Comparison of ENCODE assay signal across 10 mouse cellular contexts in the genomic region with DNA sequence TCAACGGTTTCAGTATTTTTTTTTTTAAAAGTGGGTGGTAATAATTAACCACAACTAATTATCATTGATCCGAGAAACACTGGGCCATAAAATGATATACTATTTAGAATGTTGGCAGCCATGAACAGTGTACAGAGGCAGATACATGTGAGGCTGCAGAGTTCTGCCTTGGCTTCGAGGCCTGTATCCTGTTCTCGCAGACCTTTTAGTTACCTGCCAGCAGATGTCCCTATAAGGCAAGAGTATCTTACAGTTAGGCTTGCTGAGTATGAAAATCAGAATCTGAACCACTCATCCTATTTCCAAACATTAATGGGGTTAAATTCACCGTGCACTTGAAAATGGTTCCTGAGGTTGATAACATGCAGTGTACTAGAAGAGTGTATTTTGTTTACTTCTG. TPM values are rescaled to one million over a fixed set of nuclear protein-coding genes. Genes with fewer than 3 reads are reported as not detected.
DNase-seq lines count a peak whose midpoint lies in the region; ATAC-seq lines count a peak whose summit lies in the region.
"Had no signal": no experiment of that assay in that cellular context is flagged by ENCODE, and none has a peak within 500 bp of the region (broad histone marks: within the 10 kb centered on the region; RNA-seq: fewer than 3 reads in every experiment).

No protein-coding gene starts in this region.

- no peaks in the 10 kb centered on the region for H3K4me1 ChIP-seq in embryonic facial prominence, embryonic 11.5 days (ENCODE audit: control insufficient read depth, insufficient read depth, low read length)
- H3K4me1 ChIP-seq in embryonic facial prominence, embryonic 10.5 days = no peaks in the 10 kb centered on the region
- H3K4me1 ChIP-seq in intestine, embryonic 15.5 days (replicated peaks) = no peaks in the 10 kb centered on the region

- no peaks in the 10 kb centered on the region for H3K36me3 ChIP-seq in embryonic facial prominence, embryonic 11.5 days (replicated peaks; ENCODE audit: control insufficient read depth, insufficient read depth, low read depth, low read length)
- H3K36me3 ChIP-seq in embryonic facial prominence, embryonic 10.5 days (replicated peaks) = no peaks in the 10 kb centered on the region
- H3K36me3 ChIP-seq in intestine, embryonic 15.5 days = no peaks in the 10 kb centered on the region

- H3K4me3 ChIP-seq in embryonic facial prominence, embryonic 11.5 days (ENCODE audit: low read depth, low read length) = no peak overlapping the region
- no peak overlapping the region for H3K4me3 ChIP-seq in embryonic facial prominence, embryonic 10.5 days
- no peak overlapping the region for H3K4me3 ChIP-seq in intestine, embryonic 15.5 days (replicated peaks)

- 71% methylated on average over 5 of the region's 5 CpGs for WGBS in embryonic facial prominence, embryonic 11.5 days
- 79% methylated on average over 5 of the region's 5 CpGs for WGBS in embryonic facial prominence, embryonic 10.5 days
- WGBS in intestine, embryonic 15.5 days = 58% methylated on average over 5 of the region's 5 CpGs

- no peak overlapping the region for H3K4me2 ChIP-seq in embryonic facial prominence, embryonic 11.5 days (ENCODE audit: low read depth, low read length)
- no peak overlapping the region for H3K4me2 ChIP-seq in intestine, embryonic 15.5 days (replicated peaks)

- no peaks in the 10 kb centered on the region for H3K9me3 ChIP-seq in embryonic facial prominence, embryonic 11.5 days (replicated peaks; ENCODE audit: control insufficient read depth, low read length)
- H3K9me3 ChIP-seq in embryonic facial prominence, embryonic 10.5 days = no peaks in the 10 kb centered on the region
- no peaks in the 10 kb centered on the region for H3K9me3 ChIP-seq in intestine, embryonic 15.5 days

- DNase-seq in embryonic facial prominence, embryonic 11.5 days (ENCODE audit: low spot score) = peak; percentile 4
- no peak for DNase-seq in embryonic facial prominence, embryonic 10.5 days (ENCODE audit: low spot score)
- peak; percentile 21 to 25 for DNase-seq in right cerebral cortex, postnatal 10 days (ENCODE audit: low spot score in 2 of 2)
- no peak for DNase-seq in right cerebral cortex, postnatal 14 days
- DNase-seq in spleen, adult 18-20 months = no peak
- no peak for DNase-seq in layer of hippocampus, adult 18-20 months (ENCODE audit: low spot score in 2 of 2)
- no peak for DNase-seq in lung, adult 18-20 months
- DNase-seq: kidney, adult 18-20 months; thymus, adult 18-20 months had no signal

- H3K27ac ChIP-seq in embryonic facial prominence, embryonic 11.5 days (replicated peaks; ENCODE audit: low read depth, low read length) = no peak overlapping the region
- H3K27ac ChIP-seq in embryonic facial prominence, embryonic 10.5 days (replicated peaks) = no peak overlapping the region
- no peak overlapping the region for H3K27ac ChIP-seq in intestine, embryonic 15.5 days

- H3K27me3 ChIP-seq in embryonic facial prominence, embryonic 11.5 days (ENCODE audit: control insufficient read depth, insufficient read depth, low read length) = no peaks in the 10 kb centered on the region
- no peaks in the 10 kb centered on the region for H3K27me3 ChIP-seq in embryonic facial prominence, embryonic 10.5 days (replicated peaks; ENCODE audit: low read depth, poor library complexity, severe bottlenecking)
- no peaks in the 10 kb centered on the region for H3K27me3 ChIP-seq in intestine, embryonic 15.5 days (replicated peaks)

- ATAC-seq in embryonic facial prominence, embryonic 11.5 days (replicated peaks; ENCODE audit: insufficient number of reproducible peaks, low FRiP score, low TSS enrichment, low read depth) = no peak
- ATAC-seq in intestine, embryonic 15.5 days = peak; percentile 31; the same call in 1 of the 2 replicates

- no peak overlapping the region for H3K9ac ChIP-seq in embryonic facial prominence, embryonic 11.5 days (replicated peaks; ENCODE audit: low read length)
- H3K9ac ChIP-seq in intestine, embryonic 15.5 days = no peak overlapping the region

RNA-seq across cellular contexts. Expression of a gene that starts 45.7 kb away (rescaled TPM):
- 9.5 and 9.9 TPM in 2 replicates for polyA plus RNA-seq in embryonic facial prominence, embryonic 11.5 days (2014; fragmentation: Nextera tagmentation; extraction: Ambion mirVana)
- polyA plus RNA-seq in embryonic facial prominence, embryonic 10.5 days (2016; fragmentation: Nextera tagmentation; extraction: Ambion mirVana) = 8.3 and 8.8 TPM in 2 replicates
- polyA plus RNA-seq in intestine, embryonic 15.5 days (2015; fragmentation: Nextera tagmentation; extraction: Ambion mirVana) = 14.6 and 14.9 TPM in 2 replicates
- total RNA-seq in layer of hippocampus, adult 18-20 months (2021) = 10 to 100 TPM in 1 of 2 experiments, 1 to 10 TPM in 1; 9.1 to 13.5 TPM

Comparison
In these comparisons a context has a peak if more than half of its experiments do, and no peak if none do; other contexts are left out.
1. DNase-seq: peak in embryonic facial prominence, embryonic 11.5 days (single experiment) and right cerebral cortex, postnatal 10 days (2 of 2); none in embryonic facial prominence, embryonic 10.5 days (single experiment), right cerebral cortex, postnatal 14 days (single experiment), spleen, adult 18-20 months (0 of 2), layer of hippocampus, adult 18-20 months (0 of 2) and lung, adult 18-20 months (0 of 2).